Mouse (Mus musculus) kidney, embryonic 16.5 days (tissue): ENCODE measurements at regions not wholly inside any gene's neighbourhood (a gene's known extent, or its start where the extent isn't known, plus 50 kb on each side); places are given as distances from the start of the nearest gene placed in this dataset.

Experiments used
- ATAC-seq: fragments of 200-750 bp; cut with Nextera tagmentation; 2 replicates; pipeline ENCODE4 v1.8.0; 2017; ENCODE audit warnings: moderate TSS enrichment; ENCODE audit not compliant: low FRiP score, low TSS enrichment
- H3K27ac ChIP-seq: fragments of 300-500 bp; sonication (generic); 2 replicates; pipeline ENCODE4 v1.5.1; 2014; ENCODE audit warnings: low read length
- H3K27me3 ChIP-seq: fragments of 300-500 bp; sonication (generic); 2 replicates; pipeline ENCODE4 v1.6.1; 2014; ENCODE audit warnings: low read length, control low read depth, mixed read lengths; ENCODE audit not compliant: insufficient read depth
- H3K36me3 ChIP-seq: fragments of 300-500 bp; sonication (generic); 2 replicates; pipeline ENCODE4 v1.6.1; 2014; ENCODE audit warnings: low read length, control low read depth, mixed read lengths; ENCODE audit not compliant: insufficient read depth
- H3K4me1 ChIP-seq: fragments of 300-500 bp; sonication (generic); 2 replicates; pipeline ENCODE4 v1.6.1; 2014; ENCODE audit warnings: low read length, control low read depth, mixed read lengths; ENCODE audit not compliant: insufficient read depth
- H3K4me2 ChIP-seq: fragments of 300-500 bp; sonication (generic); replicated peaks from 2 replicates; pipeline ENCODE4 v1.6.1; 2014; ENCODE audit warnings: low read depth, low read length
- H3K4me3 ChIP-seq: fragments of 300-500 bp; sonication (generic); 2 replicates; pipeline ENCODE4 v1.5.1; 2014; ENCODE audit warnings: mild to moderate bottlenecking, low read length
- H3K9ac ChIP-seq: fragments of 300-500 bp; sonication (generic); replicated peaks from 2 replicates; pipeline ENCODE4 v1.6.1; 2014; ENCODE audit warnings: low read length
- H3K9me3 ChIP-seq: fragments of 300-500 bp; sonication (generic); 2 replicates; pipeline ENCODE4 v1.6.1; 2016; ENCODE audit warnings: low read length, control low read depth
- WGBS: fragments of 180-500 bp; shearing (Covaris S2); extraction: QIAGEN DNeasy Blood & Tissue Kit; methylation state at CpG from one replicate; pipeline ENCODE4 v1.1.7; 2014; 5-methylcytosine and 5-hydroxymethylcytosine counted together

DNA sequence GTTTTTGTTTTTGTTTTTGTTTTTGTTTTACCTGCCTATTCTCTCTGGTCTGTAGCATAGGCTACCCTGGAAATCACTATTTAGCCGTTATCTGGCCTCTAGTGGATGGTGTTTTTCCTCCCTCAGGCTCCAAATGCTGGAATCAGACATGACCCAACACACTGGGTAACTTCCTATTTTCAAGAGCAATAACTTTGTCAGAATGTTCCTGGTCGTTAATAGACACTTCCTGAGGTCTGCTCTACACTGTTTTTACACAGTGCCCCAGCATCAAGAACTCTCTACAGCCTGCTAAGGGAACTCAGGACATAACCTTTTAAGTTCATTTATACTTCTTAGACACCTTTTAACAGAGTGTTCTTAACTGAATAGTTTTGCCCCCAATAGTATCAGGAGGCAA is 96.3 kb upstream of the Ercc6l2 start:
- H3K27me3 ChIP-seq = no peaks in the 10 kb centered on the region
- no peak overlapping the region for H3K4me3 ChIP-seq
- H3K4me2 ChIP-seq = no peak overlapping the region
- peaks cover 17% of the 10 kb centered on the region for H3K4me1 ChIP-seq
- H3K9ac ChIP-seq = no peak overlapping the region
- no peaks in the 10 kb centered on the region for H3K36me3 ChIP-seq
- H3K27ac ChIP-seq = peak overlapping the region; percentile 64; the same call in 1 of the 2 replicates
- ATAC-seq = no peak
- WGBS = 51% methylated on average over 2 of the region's 2 CpGs
- H3K9me3 ChIP-seq = no peaks in the 10 kb centered on the region

DNA sequence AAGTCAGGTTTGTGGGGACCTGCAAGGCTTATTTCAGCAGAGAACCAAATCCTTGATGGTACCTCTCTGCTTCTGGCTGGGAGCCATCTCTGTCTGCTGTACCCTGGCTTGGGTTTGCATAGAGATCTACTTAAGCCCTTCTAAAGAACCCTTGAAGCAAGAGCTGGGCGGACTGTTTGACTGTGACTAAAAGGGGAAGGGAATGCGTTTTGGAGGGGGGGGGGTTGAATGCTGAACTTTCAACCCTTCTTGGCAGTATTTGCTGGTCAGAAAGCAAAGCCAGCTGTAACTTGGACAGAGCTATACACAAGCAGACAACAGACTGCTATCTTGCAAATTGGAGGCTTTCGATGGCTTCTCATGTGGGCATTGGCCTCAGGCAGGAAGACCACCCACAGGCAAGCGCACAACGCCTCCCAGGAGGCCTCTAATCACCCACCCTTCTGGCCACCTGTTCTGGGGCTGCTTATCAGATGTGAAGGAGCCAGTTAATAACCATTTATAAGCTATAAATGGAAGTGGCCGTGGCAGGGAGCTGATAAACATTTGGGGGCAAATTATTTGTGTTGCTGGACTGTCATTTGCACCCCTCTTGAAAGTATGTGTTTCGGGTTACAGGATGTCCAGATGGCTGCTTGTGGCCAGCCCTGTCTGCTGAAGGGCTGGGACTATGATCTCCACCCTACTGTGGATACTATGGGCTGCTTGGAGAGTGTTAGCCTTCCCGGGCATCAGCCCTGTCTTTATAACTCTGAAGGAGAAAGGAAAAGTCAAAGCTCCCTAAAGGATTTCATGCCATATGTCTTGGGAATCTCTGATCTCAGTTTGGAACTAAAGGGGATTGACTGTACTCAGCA is 95.5 kb upstream of the Ercc6l2 start:
- 21% methylated on average over 8 of the region's 8 CpGs for WGBS
- no peaks in the 10 kb centered on the region for H3K9me3 ChIP-seq
- no peak overlapping the region for H3K4me3 ChIP-seq
- peaks cover 17% of the 10 kb centered on the region for H3K4me1 ChIP-seq
- peak; percentile 74 for ATAC-seq
- H3K27ac ChIP-seq = peak overlapping the region; percentile 64
- no peaks in the 10 kb centered on the region for H3K36me3 ChIP-seq
- no peak overlapping the region for H3K9ac ChIP-seq
- H3K27me3 ChIP-seq = no peaks in the 10 kb centered on the region
- no peak overlapping the region for H3K4me2 ChIP-seq

DNA sequence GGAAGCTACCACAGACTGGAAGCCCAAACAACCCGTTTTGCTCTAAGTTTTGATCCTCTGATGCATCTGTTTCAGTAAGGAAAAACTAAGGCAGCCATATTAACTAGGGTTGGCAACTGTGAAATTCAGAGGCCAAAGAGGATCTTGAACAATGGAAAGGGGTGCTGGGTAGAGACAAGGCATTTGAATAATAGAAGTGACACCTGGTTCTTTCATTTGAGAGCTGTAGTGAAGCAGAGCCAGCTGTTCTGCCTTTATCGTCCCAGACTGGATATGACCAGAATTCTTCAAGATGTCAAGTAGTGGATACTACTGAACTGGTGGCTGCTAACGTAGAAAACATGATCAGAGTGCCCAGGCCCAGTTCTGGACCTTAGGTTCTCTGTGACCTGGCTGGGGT is 94.4 kb upstream of the Ercc6l2 start:
- no peaks in the 10 kb centered on the region for H3K27me3 ChIP-seq
- H3K4me1 ChIP-seq = peaks cover 18% of the 10 kb centered on the region
- H3K4me3 ChIP-seq = no peak overlapping the region
- H3K9me3 ChIP-seq = no peaks in the 10 kb centered on the region
- H3K27ac ChIP-seq = peak overlapping the region; percentile 35; the same call in 1 of the 2 replicates
- no peak overlapping the region for H3K9ac ChIP-seq
- H3K4me2 ChIP-seq = no peak overlapping the region
- no peak for ATAC-seq
- no peaks in the 10 kb centered on the region for H3K36me3 ChIP-seq
- WGBS = 81% methylated on average over 3 of the region's 3 CpGs

DNA sequence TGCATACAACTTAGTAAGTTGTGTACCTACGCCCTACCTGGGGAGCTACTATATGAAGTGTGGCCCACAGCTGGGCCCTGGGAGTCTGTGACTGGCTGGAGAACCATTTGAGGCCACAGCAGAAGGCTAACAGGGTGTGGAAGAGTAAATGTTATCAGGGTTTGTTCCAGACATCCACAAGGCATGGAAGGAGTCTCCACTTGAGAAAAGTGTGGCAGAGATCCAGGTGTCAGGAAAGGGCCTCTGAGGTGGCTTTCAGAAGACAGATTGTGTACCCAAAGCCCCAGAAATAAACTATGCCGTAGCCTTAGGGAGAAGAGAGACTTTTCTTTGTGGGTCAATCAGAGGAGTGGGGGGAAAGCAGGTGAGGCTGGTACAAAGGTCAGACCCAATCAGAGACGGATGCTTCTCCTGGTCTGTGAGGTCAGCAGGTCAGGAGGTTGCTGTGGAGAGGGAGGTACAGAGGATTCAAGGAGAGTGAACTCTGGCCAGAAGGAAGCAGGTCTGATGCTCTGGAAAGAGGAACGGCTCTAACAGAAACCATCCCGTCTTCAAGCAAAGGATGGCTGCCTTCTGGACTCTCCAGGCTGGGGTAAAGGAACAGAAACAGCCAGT is 93.9 kb upstream of the Ercc6l2 start:
- Histone ChIP-seq H3K9ac (no peak overlapping the region), H3K27ac (no peak overlapping the region), H3K27me3 (no peaks in the 10 kb centered on the region), H3K9me3 (no peaks in the 10 kb centered on the region), H3K4me3 (no peak overlapping the region), H3K4me2 (no peak overlapping the region), H3K36me3 (no peaks in the 10 kb centered on the region), H3K4me1 (peaks cover 23% of the 10 kb centered on the region)
- ATAC-seq = no peak
- 77% methylated on average over 5 of the region's 5 CpGs for WGBS

DNA sequence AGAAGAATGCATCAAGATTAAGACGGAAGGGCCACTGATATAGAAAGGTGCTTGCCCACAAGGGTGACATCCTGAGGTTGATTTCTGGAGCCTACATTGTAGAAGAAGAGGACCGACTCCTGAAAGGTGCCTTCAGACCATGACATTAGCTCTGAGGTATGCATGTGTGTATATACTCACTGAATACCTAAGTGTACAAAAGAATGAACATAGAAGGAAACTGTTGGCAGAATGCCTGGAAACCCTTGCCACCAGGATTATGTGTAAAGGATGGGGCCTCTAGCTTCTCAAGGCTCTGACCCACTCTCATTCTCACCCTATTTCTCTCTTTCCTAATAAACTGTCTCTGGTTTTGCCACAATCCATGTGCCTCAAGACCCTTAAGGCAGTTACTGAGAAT is 90.7 kb upstream of the Ercc6l2 start:
- H3K36me3 ChIP-seq = no peaks in the 10 kb centered on the region
- peaks cover 17% of the 10 kb centered on the region for H3K4me1 ChIP-seq
- no peak for ATAC-seq
- whole genome bisulfite sequencing = 87% methylated on average over 2 of the region's 2 CpGs
- H3K9me3 ChIP-seq = no peaks in the 10 kb centered on the region
- H3K27ac ChIP-seq = no peak overlapping the region
- H3K4me2 ChIP-seq = no peak overlapping the region
- no peak overlapping the region for H3K4me3 ChIP-seq
- H3K27me3 ChIP-seq = no peaks in the 10 kb centered on the region
- no peak overlapping the region for H3K9ac ChIP-seq

DNA sequence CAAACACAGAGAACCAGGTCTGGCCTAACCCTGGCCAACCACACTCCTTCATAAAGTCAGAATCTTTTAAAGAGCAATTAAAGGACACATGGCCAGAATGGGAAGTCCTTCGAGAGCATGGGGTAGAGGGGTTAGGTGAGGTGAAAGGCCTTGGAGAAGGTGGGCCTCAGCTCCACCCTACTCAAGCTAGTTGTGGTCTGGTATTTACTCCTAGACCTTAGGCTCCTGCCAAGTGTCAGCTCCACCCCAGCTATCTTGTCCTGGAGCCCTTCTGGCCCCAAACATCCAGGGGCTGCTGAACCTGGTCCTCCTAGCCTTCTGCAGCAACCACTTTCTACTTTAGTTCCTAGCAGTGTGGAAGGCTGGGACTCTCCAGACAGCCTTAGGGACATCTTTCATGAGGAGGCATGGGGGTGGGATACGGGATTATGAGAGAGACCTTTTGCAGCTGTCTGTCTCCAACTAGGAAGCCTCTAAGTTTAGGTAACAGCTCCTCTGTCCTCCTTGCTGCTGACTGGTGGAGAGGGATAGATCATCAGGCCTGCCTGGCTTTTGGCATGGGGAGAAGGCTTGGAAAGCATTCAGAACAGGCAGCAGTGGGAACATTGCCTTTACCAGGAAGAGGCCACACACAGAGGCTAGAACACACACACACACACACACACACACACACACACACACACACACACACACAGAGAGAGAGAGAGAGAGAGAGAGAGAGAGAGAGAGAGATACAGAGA is 90.0 kb upstream of the Ercc6l2 start:
- H3K27ac ChIP-seq = peak overlapping the region; percentile 13; the same call in 1 of the 2 replicates
- 0 out of 2 replicates have a peak, but pooled peaks have one; percentile 32 for ATAC-seq
- H3K4me1 ChIP-seq = peaks cover 10% of the 10 kb centered on the region; the same call in 1 of the 2 replicates
- no peak overlapping the region for H3K9ac ChIP-seq
- H3K4me3 ChIP-seq = no peak overlapping the region
- no peaks in the 10 kb centered on the region for H3K27me3 ChIP-seq
- no peaks in the 10 kb centered on the region for H3K9me3 ChIP-seq
- H3K36me3 ChIP-seq = no peaks in the 10 kb centered on the region
- WGBS = 69% methylated on average over 2 of the region's 2 CpGs
- H3K4me2 ChIP-seq = no peak overlapping the region

DNA sequence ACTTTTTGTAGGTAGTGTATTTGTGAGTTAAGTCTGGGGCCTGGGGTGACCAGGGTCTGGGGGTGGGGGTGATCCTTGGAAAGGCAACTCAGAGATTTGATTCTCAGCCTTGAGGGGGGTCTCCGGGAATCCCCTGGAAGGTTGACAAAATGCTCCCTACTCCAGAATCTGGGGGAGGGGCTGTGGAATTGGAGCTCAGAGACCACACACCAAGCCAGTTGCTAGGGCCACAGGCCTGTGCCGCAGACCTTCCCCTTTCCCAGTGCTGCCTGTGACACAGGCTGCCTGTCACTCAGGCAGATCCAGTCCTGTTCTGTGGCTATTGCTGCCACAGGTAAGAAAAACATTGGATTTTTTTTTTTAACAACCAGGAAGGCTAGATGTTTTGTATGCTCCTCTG is 89.0 kb upstream of the Ercc6l2 start:
- Histone ChIP-seq H3K9ac (no peak overlapping the region), H3K4me1 (peaks cover 9% of the 10 kb centered on the region; the same call in 1 of the 2 replicates), H3K9me3 (no peaks in the 10 kb centered on the region), H3K27ac (peak overlapping the region; percentile 13; the same call in 1 of the 2 replicates), H3K36me3 (no peaks in the 10 kb centered on the region), H3K27me3 (no peaks in the 10 kb centered on the region), H3K4me3 (no peak overlapping the region), H3K4me2 (no peak overlapping the region)
- 0 out of 2 replicates have a peak, but pooled peaks have one; percentile 75 for ATAC-seq
- 13% methylated on average over 2 of the region's 2 CpGs for WGBS

DNA sequence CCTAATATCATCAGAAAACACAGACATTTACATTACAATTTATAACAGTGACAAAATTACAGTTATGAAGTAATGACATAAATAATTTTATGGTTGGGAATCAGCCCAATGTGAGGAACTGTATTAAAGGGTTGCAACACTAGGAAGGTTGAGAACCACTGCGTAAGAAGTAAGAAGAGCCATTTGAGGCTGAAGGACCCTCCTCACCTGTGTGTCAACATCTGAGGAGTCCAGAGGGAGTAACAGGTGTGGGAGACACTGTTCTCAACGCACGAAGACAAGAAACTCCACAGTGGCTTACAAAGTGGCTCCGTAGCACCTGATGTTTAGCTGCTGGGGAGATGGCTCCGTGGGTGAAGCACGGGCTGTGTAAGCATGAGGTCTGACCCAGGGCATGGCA is 88.5 kb upstream of the Ercc6l2 start:
- no peak overlapping the region for H3K9ac ChIP-seq
- ATAC-seq = no peak
- H3K9me3 ChIP-seq = no peaks in the 10 kb centered on the region
- no peak overlapping the region for H3K4me3 ChIP-seq
- H3K36me3 ChIP-seq = no peaks in the 10 kb centered on the region
- H3K27ac ChIP-seq = no peak overlapping the region
- WGBS = 78% methylated on average over 6 of the region's 6 CpGs
- H3K4me2 ChIP-seq = no peak overlapping the region
- peaks cover 9% of the 10 kb centered on the region; the same call in 1 of the 2 replicates for H3K4me1 ChIP-seq
- no peaks in the 10 kb centered on the region for H3K27me3 ChIP-seq

DNA sequence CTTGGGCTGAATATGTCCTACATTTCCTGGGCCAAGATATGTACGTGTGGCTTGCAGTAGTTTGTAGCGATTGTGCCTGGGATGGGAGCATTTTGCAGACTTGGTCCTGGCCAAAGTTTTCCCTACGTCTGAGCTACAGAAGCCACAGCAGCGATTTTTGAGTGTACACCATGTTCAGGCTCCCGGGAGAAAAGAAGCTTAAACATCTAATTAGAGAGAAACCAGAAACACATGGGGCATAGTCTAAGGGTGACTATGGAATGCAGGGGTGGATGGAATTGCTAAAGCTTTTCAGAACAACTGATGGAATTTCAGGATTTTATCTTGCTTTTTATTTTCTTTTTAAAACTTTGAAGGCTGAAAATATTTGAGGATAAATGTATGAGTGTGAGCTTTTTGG is 79.3 kb upstream of the Ercc6l2 start:
- no peaks in the 10 kb centered on the region for H3K36me3 ChIP-seq
- no peak overlapping the region for H3K9ac ChIP-seq
- 90% methylated on average over 5 of the region's 5 CpGs for WGBS
- no peaks in the 10 kb centered on the region for H3K4me1 ChIP-seq
- no peak overlapping the region for H3K27ac ChIP-seq
- no peaks in the 10 kb centered on the region for H3K27me3 ChIP-seq
- no peak for ATAC-seq
- H3K4me2 ChIP-seq = no peak overlapping the region
- H3K9me3 ChIP-seq = peaks cover 4% of the 10 kb centered on the region; the same call in 1 of the 2 replicates
- H3K4me3 ChIP-seq = no peak overlapping the region
